Mouse (Mus musculus): ENCODE data around the gene Mtmr6. TPM values are rescaled to one million over a fixed set of nuclear protein-coding genes. Genes with fewer than 3 reads are reported as not detected.

Gene Mtmr6
- polyA plus RNA-seq, 1 experiment, result 21.3 TPM

GRCm38 (mm10) chr14:60345326-60345876 is 80.4 kb downstream of the Mtmr6 start:
- Histone ChIP-seq H3K27ac (ENCODE audit: control insufficient read depth, insufficient read depth, low read length) (no peak overlapping the region), H3K4me1 (replicated peaks; ENCODE audit: control insufficient read depth, insufficient read depth, low read length) (no peaks in the 10 kb centered on the region), H3K4me3 (ENCODE audit: control insufficient read depth, insufficient read depth, low read length) (no peak overlapping the region), H3K36me3 (ENCODE audit: control insufficient read depth, insufficient read depth, low read length) (no peaks in the 10 kb centered on the region), H3K27me3 (ENCODE audit: control insufficient read depth, insufficient read depth, low read length) (no peaks in the 10 kb centered on the region)
- DNase-seq, result no peak
- WGBS, result 94% methylated on average over 6 of the region's 6 CpGs
- TF ChIP-seq CTCF (IDR thresholded peaks at IDR 0.05; ENCODE audit: borderline replicate concordance, control insufficient read depth, extremely low read depth, insufficient read depth, low read length, poor library complexity), result no peak
- no peak for TF ChIP-seq POLR2A (IDR thresholded peaks at IDR 0.05; ENCODE audit: control insufficient read depth, extremely low read depth, insufficient read depth, low read length, poor library complexity)

Other genes starting within 250 kb of the Mtmr6 start
- gene Atp8a2, start 68.0 kb upstream of the Mtmr6 start, polyA plus RNA-seq (2012; rRNA removed), result 0.38 and 0.54 TPM in 2 replicates
- gene Nupl1, start 13.8 kb upstream of the Mtmr6 start, polyA plus RNA-seq (2012; rRNA removed), result 0.04 TPM in 1 of 2 replicates, not detected in the other
- 29.8 and 35.1 TPM in 2 replicates for gene Gm49336, start 13.7 kb upstream of the Mtmr6 start, polyA plus RNA-seq (2012; rRNA removed)
- gene Amer2, start 108.0 kb downstream of the Mtmr6 start, polyA plus RNA-seq (2012; rRNA removed), result 0.05 and 0.31 TPM in 2 replicates